Mouse (Mus musculus) spleen, postnatal 14 days (tissue): ENCODE measurements around the gene Keap1.
"Not testable (repeated sequence)": the region's sequence is repeated elsewhere in the genome, so short reads cannot be mapped to it uniquely, and the experiment has no call there.

Experiments used
- DNase-seq, 2 experiments: peaks; one replicate each; pipeline ENCODE4 v3.0.0; 2021 to 2022; ENCODE audit warnings: low spot score in 2 of 2

Keap1 gene

GRCm38 (mm10) chr9:21238733-21239464, at the start of gene Keap1:
TSS of gene Keap1 (minus strand) at chr9:21239361.
- DNase-seq, result peak; percentile 75 to 84

GRCm38 (mm10) chr9:21288404-21289336, 49.5 kb upstream of the Keap1 start:
- DNase-seq, result no peak

GRCm38 (mm10) chr9:21287571-21288402, 48.6 kb upstream of the Keap1 start, which contains the start of gene Kri1:
TSS of gene Kri1 (minus strand) at chr9:21287969.
- DNase-seq, result peak; percentile 95 to 97

GRCm38 (mm10) chr9:21286753-21287152, 47.6 kb upstream of the Keap1 start:
- no peak for DNase-seq

GRCm38 (mm10) chr9:21283994-21284393, 44.8 kb upstream of the Keap1 start:
- no peak for DNase-seq

- no peak for DNase-seq
Measured at GRCm38 (mm10) chr9:21283591-21283990, 44.4 kb upstream of the Keap1 start.

- no peak for DNase-seq
Measured at GRCm38 (mm10) chr9:21277776-21278175, 38.6 kb upstream of the Keap1 start.

- no peak for DNase-seq
Measured at GRCm38 (mm10) chr9:21276307-21276706, 37.1 kb upstream of the Keap1 start.

- DNase-seq, result no peak
Measured at GRCm38 (mm10) chr9:21275727-21276126, 36.6 kb upstream of the Keap1 start.

GRCm38 (mm10) chr9:21275013-21275710, 36.0 kb upstream of the Keap1 start:
- DNase-seq, result no peak

GRCm38 (mm10) chr9:21274336-21274735, 35.2 kb upstream of the Keap1 start:
- DNase-seq, result no peak

GRCm38 (mm10) chr9:21273520-21274228, 34.5 kb upstream of the Keap1 start:
- DNase-seq, result no peak

GRCm38 (mm10) chr9:21273094-21273493, 33.9 kb upstream of the Keap1 start:
- no peak for DNase-seq

GRCm38 (mm10) chr9:21272391-21272790, 33.2 kb upstream of the Keap1 start:
- DNase-seq, result no peak

GRCm38 (mm10) chr9:21269590-21269989, 30.4 kb upstream of the Keap1 start:
- DNase-seq, result not testable (repeated sequence)

GRCm38 (mm10) chr9:21268305-21268704, 29.1 kb upstream of the Keap1 start:
- DNase-seq, result no peak

GRCm38 (mm10) chr9:21266889-21267288, 27.7 kb upstream of the Keap1 start:
- DNase-seq, result no peak

GRCm38 (mm10) chr9:21265611-21266010, 26.4 kb upstream of the Keap1 start:
- no peak for DNase-seq

GRCm38 (mm10) chr9:21265000-21265561, 25.9 kb upstream of the Keap1 start, which contains the start of gene Atg4d:
TSS of gene Atg4d (plus strand) at chr9:21265293.
- peak; percentile 99 for DNase-seq
